Mouse (Mus musculus) Patski (cell line): Measurements from ENCODE around the gene Mrpl37. TPM values are rescaled to one million over a fixed set of nuclear protein-coding genes. Genes with fewer than 3 reads are reported as not detected.

Source experiments
- ATAC-seq: fragments of 100-300 bp; one replicate; pipeline ENCODE4 v1.8.0; 2021
- CTCF ChIA-PET: fragments of 350-600 bp; sonication (Branson Sonifier 250); formaldehyde crosslinking; loops from one replicate; lab custom pipeline; 2022; ENCODE audit warnings: inconsistent platforms; lab: Charles Lee
- POLR2A ChIA-PET: fragments of 350-600 bp; sonication (Branson Sonifier 250); formaldehyde crosslinking; loops from one replicate; lab custom pipeline; 2022; ENCODE audit warnings: antibody characterized with exemption, inconsistent platforms; lab: Charles Lee
- DNase-seq: peaks from one replicate; pipeline ENCODE4 v3.0.0-alpha.2; 2011; ENCODE audit warnings: low read depth, low spot score
- H3K27me3 ChIP-seq: fragments of 371-371 bp; one replicate; pipeline ENCODE4 v1.5.1; 2021
- CTCF ChIP-seq: fragments of 100-300 bp; IDR thresholded peaks from one replicate; pipeline ENCODE4 v1.5.1; 2021
- in situ Hi-C: fragments of 300-500 bp; cut with MboI; formaldehyde crosslinking; loops from 3 replicates; pipeline ENCODE4 v1.11.1; 2018; ENCODE audit warnings: low pct_unique_long_range_greater_than_20kb, mixed read lengths
- polyA plus RNA-seq: library from polyadenylated mRNA; unstranded; gene quantifications from one replicate; pipeline ENCODE4 v1.2.3, GENCODE M21; 2021

Gene Mrpl37
- polyA plus RNA-seq, 1 experiment from 2014 or later: 48.8 TPM

GRCm38 (mm10) chr4:107006807-107007206, 59.9 kb downstream of the Mrpl37 start:
- in situ Hi-C loops: no loop called here
- CTCF ChIA-PET: no interaction called here
- TF ChIP-seq CTCF: no peak
- DNase-seq (no peak), ATAC-seq (no peak)
- H3K27me3 ChIP-seq: no peaks in the 10 kb centered on the region
- POLR2A ChIA-PET: no interaction called here

GRCm38 (mm10) chr4:107006229-107006628, 60.4 kb downstream of the Mrpl37 start:
- TF ChIP-seq CTCF: no peak
- POLR2A ChIA-PET: no interaction called here
- in situ Hi-C loops: no loop called here
- CTCF ChIA-PET: no interaction called here
- ATAC-seq (no peak), DNase-seq (no peak)
- H3K27me3 ChIP-seq: no peaks in the 10 kb centered on the region

Other genes starting within 250 kb of the Mrpl37 start
- 64.7 TPM for gene Ssbp3, start 156.2 kb downstream of the Mrpl37 start, polyA plus RNA-seq
- gene Cyb5rl, start 120 bp upstream of the Mrpl37 start, polyA plus RNA-seq: 4.3 TPM
- gene Cdcp2, start 30.0 kb upstream of the Mrpl37 start, polyA plus RNA-seq: not detected
- gene Tmem59, start 111.5 kb upstream of the Mrpl37 start, polyA plus RNA-seq: 401 TPM
- 31.2 TPM for gene Tceanc2, start 112.2 kb upstream of the Mrpl37 start, polyA plus RNA-seq
- not detected for gene Ldlrad1, start 142.3 kb upstream of the Mrpl37 start, polyA plus RNA-seq
- 69.2 TPM for gene Lrrc42, start 186.7 kb upstream of the Mrpl37 start, polyA plus RNA-seq
- gene Hspb11, start 186.7 kb upstream of the Mrpl37 start, polyA plus RNA-seq: 32.5 TPM
- gene Dio1, start 240.3 kb upstream of the Mrpl37 start, polyA plus RNA-seq: not detected
- 33.4 TPM for gene Yipf1, start 247.5 kb upstream of the Mrpl37 start, polyA plus RNA-seq